Mouse (Mus musculus): Measurements from ENCODE around the gene Gm10639. TPM values are rescaled to one million over a fixed set of nuclear protein-coding genes. Genes with fewer than 3 reads are reported as not detected.
A peak's percentile ranks its signal among the peaks of the same experiment; 100 is the strongest.
"Not testable (repeated sequence)": the region's sequence is repeated elsewhere in the genome, so short reads cannot be mapped to it uniquely, and the experiment has no call there.

The Gm10639 gene
- polyA plus RNA-seq, 1 experiment from 2014 or later: not detected

DNA sequence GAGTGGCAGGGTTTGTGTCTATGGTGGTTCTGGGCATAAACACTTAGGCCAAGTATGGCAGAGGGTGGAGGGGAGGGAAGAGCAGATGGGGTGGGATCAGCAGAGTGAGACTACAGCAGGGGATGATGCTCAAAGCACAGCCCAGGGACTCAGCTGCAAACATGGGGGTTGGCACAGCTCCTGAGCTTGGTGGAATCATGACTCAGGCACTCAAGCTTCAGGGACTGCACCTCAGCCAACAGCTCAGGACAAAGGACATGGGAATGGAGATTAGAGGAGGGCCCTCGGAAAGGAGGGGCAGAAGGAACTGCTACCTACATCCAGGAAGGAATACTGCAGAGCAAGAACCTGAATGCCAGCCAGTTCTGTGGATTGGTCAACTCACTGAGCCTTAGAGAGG, 9.4 kb downstream of the Gm10639 start:
- H3K27me3 ChIP-seq; H3K4me3 ChIP-seq; H3K9ac ChIP-seq; H3K27ac ChIP-seq; H3K9me3 ChIP-seq; H3K4me2 ChIP-seq (replicated peaks); ATAC-seq (ENCODE audit: low FRiP score, low read depth); H3K4me1 ChIP-seq; H3K36me3 ChIP-seq: not testable (repeated sequence)
- 88% methylated on average over 1 of the region's 1 CpGs for WGBS

DNA sequence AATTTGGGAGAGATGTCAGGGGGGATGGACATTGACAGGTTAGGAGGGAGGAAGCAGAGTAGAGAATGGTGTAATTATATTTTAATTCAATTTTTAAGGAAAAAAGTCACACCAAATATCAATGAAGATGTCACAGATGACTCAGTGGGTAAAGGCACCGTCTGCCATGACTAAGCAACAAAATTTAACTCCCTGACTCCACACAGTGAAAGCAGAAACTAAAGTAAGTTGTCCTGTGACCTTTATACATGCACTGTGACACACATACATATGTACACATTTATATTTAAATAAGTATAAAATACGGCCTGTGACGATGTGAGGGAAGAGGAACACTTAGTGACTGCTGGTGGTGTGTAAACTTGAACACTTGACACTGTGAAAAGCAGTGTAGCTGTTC, 18.4 kb downstream of the Gm10639 start:
- H3K27ac ChIP-seq; H3K4me1 ChIP-seq; H3K27me3 ChIP-seq; H3K36me3 ChIP-seq; ATAC-seq (ENCODE audit: low FRiP score, low read depth); H3K9me3 ChIP-seq; H3K4me2 ChIP-seq (replicated peaks); H3K4me3 ChIP-seq; H3K9ac ChIP-seq: not testable (repeated sequence)
- 83% methylated on average over 3 of the region's 3 CpGs for WGBS

DNA sequence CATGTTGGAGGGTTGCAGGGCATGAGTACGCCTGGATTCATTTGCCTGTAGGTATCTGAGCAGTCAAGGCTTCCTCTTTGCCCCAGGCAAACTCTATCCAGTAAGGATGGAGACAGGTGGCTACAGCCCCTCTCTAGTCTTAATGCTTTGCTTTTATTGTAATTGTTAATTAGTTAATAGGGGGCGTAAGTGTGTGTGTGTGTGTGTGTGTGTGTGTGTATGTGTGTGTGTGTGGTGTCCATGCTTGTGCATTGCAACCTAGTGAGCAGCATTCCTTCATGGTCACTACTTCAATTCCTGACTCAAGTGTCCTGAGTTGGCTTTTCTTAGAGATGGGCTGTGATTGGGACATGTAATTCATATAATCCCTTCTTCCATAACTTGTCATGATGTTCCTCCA, 25.0 kb downstream of the Gm10639 start, which contains the start of gene Omt2a:
Omt2a (minus strand) TSS at position 101 of the 400 bp plus-strand sequence.
- no peaks in the 10 kb centered on the region for H3K27me3 ChIP-seq
- no peaks in the 10 kb centered on the region for H3K9me3 ChIP-seq
- H3K4me1 ChIP-seq: no peaks in the 10 kb centered on the region
- H3K9ac ChIP-seq: no peak within 1 kb of the TSS
- WGBS: 68% methylated on average over 2 of the region's 2 CpGs
- no peak within 1 kb of the TSS for H3K27ac ChIP-seq
- H3K4me2 ChIP-seq (replicated peaks): no peak within 1 kb of the TSS
- no peak for ATAC-seq (ENCODE audit: low FRiP score, low read depth)
- no peak within 1 kb of the TSS for H3K4me3 ChIP-seq
- H3K36me3 ChIP-seq: no peaks in the 10 kb centered on the region

- 36% methylated on average over 1 of the region's 1 CpGs for WGBS
- no peaks in the 10 kb centered on the region for H3K4me1 ChIP-seq
- H3K36me3 ChIP-seq: no peaks in the 10 kb centered on the region
- H3K9me3 ChIP-seq: no peaks in the 10 kb centered on the region
- no peak overlapping the region for H3K27ac ChIP-seq
- ATAC-seq (ENCODE audit: low FRiP score, low read depth): no peak
- H3K9ac ChIP-seq: no peak overlapping the region
- H3K27me3 ChIP-seq: no peaks in the 10 kb centered on the region
- no peak overlapping the region for H3K4me3 ChIP-seq
- no peak overlapping the region for H3K4me2 ChIP-seq (replicated peaks)
These were observed 29.8 kb downstream of the Gm10639 start for GRCm38 (mm10) chr9:78319499-78319898.

DNA sequence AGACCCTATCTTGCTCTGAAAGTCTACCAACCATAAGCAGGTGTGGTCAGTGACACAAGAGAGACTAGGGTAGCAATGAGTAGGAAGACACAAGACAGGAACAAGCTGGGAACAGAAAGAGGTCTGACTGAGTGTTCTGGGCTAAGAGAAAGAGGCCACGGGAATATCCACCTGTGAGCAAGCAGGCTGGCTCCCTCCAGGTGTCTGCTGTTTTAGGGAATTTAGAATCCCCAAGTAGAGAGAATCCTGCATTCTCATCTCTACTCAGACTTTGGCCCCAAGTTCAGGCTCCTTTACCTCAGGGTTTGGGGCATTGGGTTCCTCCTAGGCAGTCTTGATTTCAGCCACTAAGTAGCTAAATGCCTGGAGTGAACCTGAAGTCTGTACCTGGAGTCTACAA, 37.6 kb downstream of the Gm10639 start, which contains the start of gene Omt2b:
Omt2b (plus strand) TSS at position 301 of the 400 bp plus-strand sequence.
- not testable (repeated sequence) for H3K9ac ChIP-seq; ATAC-seq (ENCODE audit: low FRiP score, low read depth)
- 73% methylated on average over 1 of the region's 1 CpGs for whole genome bisulfite sequencing

DNA sequence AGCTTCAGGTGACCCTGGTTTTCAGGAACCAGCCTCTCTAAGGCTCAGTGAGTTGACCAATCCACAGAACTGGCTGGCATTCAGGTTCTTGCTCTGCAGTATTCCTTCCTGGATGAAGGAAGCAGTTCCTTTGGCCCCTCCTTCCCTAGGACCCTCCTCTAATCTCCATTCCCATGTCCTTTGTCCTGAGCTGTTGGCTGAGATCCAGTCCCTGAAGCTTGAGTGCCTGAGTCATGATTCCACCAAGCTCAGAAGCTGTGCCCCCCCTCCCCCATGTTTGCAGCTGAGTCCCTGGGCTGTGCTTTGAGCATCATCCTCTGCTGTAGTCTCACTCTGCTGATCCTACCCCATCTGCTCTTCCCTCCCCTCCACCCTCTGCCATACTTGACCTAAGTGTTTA, 47.3 kb downstream of the Gm10639 start:
- not testable (repeated sequence) for H3K9me3 ChIP-seq

More for the DNA sequence above, 37.6 kb downstream of the Gm10639 start, which contains the start of gene Omt2b:
- not testable (repeated sequence) for H3K4me3 ChIP-seq; H3K4me1 ChIP-seq; H3K9me3 ChIP-seq; H3K4me2 ChIP-seq (replicated peaks); H3K36me3 ChIP-seq; H3K27ac ChIP-seq; H3K27me3 ChIP-seq

DNA sequence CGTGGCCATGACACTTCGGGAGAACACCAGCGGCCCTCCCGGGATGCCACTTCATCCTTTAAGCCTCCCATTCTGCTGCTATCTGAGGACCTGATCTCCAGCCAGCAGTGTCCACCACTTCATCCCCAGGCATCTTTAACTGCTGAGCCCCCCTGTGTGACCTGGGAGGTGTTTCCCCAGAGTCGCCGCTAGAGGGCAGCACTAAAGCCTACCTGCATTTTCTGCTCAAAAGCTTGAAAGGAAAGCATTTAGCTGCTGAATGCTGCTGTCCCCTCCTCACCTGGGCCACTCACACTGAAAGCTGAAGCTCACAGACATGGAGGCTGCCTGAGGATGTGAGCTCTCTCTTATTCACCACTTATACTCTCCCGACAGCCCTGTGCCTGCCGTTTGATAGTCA, 50.6 kb downstream of the Gm10639 start:
- not testable (repeated sequence) for H3K9ac ChIP-seq; H3K27me3 ChIP-seq; H3K4me2 ChIP-seq (replicated peaks); H3K27ac ChIP-seq; H3K36me3 ChIP-seq; H3K9me3 ChIP-seq; H3K4me3 ChIP-seq; ATAC-seq (ENCODE audit: low FRiP score, low read depth); H3K4me1 ChIP-seq
- WGBS: 18% methylated on average over 8 of the region's 8 CpGs

More for the DNA sequence above, 47.3 kb downstream of the Gm10639 start:
- not testable (repeated sequence) for H3K4me2 ChIP-seq (replicated peaks); H3K9ac ChIP-seq; H3K27ac ChIP-seq; H3K4me3 ChIP-seq; H3K4me1 ChIP-seq; H3K36me3 ChIP-seq; ATAC-seq (ENCODE audit: low FRiP score, low read depth); H3K27me3 ChIP-seq

GRCm38 (mm10) chr9:78342494-78342893, 52.8 kb downstream of the Gm10639 start:
- H3K9ac ChIP-seq; ATAC-seq (ENCODE audit: low FRiP score, low read depth); H3K27ac ChIP-seq; H3K4me2 ChIP-seq (replicated peaks); H3K4me1 ChIP-seq; H3K27me3 ChIP-seq; H3K4me3 ChIP-seq; H3K9me3 ChIP-seq; H3K36me3 ChIP-seq: not testable (repeated sequence)
- 83% methylated on average over 4 of the region's 4 CpGs for WGBS

- WGBS: 83% methylated on average over 9 of the region's 9 CpGs
- H3K9me3 ChIP-seq; ATAC-seq (ENCODE audit: low FRiP score, low read depth); H3K9ac ChIP-seq; H3K27me3 ChIP-seq; H3K36me3 ChIP-seq; H3K27ac ChIP-seq; H3K4me3 ChIP-seq; H3K4me2 ChIP-seq (replicated peaks); H3K4me1 ChIP-seq: not testable (repeated sequence)
These were observed 53.3 kb downstream of the Gm10639 start for GRCm38 (mm10) chr9:78343055-78343454.

DNA sequence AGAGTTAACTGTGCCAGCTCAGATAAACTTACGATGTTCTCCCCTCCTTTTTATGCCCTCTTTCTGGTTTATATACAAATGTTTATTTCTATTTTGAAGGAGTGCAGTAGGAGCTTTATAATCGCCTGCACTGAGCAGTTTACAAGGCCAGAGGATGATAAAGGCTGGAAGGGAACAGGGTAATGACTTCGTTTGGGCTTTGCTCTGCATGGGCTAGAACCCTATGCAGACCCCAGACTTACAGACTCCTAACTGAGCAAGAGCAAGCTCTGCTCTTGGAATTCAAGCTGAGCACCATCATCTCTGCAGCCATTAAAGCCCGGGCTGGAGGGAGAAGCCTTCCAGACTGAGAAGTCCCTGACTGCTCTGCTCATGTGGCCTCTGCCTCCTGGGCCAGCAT, 55.5 kb downstream of the Gm10639 start:
- peak; percentile 11; the same call in 1 of the 2 replicates for ATAC-seq (ENCODE audit: low FRiP score, low read depth)
- H3K9me3 ChIP-seq; H3K4me2 ChIP-seq (replicated peaks); H3K27me3 ChIP-seq; H3K27ac ChIP-seq; H3K4me1 ChIP-seq; H3K4me3 ChIP-seq; H3K9ac ChIP-seq; H3K36me3 ChIP-seq: not testable (repeated sequence)
- WGBS: 36% methylated on average over 4 of the region's 4 CpGs

DNA sequence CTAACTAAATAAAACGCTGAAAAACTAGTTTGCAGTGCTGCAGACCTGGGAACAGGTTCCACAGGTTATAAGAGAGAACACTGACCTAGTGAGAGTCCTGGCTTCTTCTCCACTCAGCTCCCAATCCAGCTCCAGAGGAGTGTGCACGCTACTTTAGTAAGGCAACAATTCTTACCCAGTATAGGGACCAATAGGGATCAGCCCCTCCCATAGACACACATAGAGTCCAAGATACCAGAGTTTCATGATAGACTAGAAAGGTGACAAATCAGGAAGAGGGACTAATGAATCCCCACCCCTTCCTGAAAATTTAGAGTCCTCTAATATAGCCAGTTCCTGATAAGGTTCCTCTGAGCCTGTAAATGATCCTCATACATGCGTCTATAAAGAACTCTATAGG, 57.3 kb downstream of the Gm10639 start:
- no peak overlapping the region for H3K4me3 ChIP-seq
- 69% methylated on average over 3 of the region's 3 CpGs for WGBS
- no peaks in the 10 kb centered on the region for H3K27me3 ChIP-seq
- H3K4me2 ChIP-seq (replicated peaks): no peak overlapping the region
- H3K9ac ChIP-seq: no peak overlapping the region
- H3K27ac ChIP-seq: no peak overlapping the region
- no peak for ATAC-seq (ENCODE audit: low FRiP score, low read depth)
- no peaks in the 10 kb centered on the region for H3K36me3 ChIP-seq
- H3K4me1 ChIP-seq: no peaks in the 10 kb centered on the region
- no peaks in the 10 kb centered on the region for H3K9me3 ChIP-seq

DNA sequence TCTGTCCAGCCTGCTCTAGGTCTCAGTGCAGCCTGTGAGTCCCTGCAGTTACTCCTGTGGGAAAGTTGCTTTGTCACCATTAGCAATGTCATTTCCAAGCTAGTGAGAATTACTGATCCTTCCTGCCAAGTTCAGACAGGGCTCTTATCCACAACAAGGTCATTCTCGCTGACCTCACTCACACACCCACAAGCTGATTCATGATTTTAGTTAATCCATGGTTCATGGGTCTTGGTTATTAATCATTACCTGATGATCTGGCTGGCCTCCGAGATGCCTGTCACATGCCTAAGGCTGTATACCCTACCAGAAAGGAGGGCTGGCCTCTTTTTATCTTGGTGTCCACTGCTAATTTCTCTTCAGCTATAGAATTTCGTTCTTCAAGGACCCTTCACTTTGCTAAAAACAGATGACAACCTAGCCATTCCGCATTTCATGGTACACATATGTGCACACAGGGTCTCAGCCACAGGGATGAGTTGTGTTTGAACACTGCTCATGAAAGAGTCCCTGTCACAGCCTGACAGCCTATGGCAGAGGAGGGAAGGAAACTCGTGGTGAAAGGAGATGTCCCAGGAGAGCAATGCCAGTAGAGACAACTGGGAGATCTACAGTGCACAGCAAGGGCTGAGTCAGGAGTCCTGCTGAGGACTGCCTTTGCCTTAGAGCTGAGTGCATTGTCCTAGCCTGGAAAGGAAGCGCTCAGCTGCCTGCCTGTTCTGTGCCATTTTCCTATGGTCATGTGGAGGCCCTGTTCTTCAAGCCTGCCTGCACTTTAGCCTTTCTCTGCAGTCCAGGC, 58.7 kb downstream of the Gm10639 start:
- H3K4me1 ChIP-seq; H3K4me2 ChIP-seq (replicated peaks); H3K9me3 ChIP-seq; H3K27ac ChIP-seq; H3K27me3 ChIP-seq; H3K9ac ChIP-seq; H3K36me3 ChIP-seq; H3K4me3 ChIP-seq; ATAC-seq (ENCODE audit: low FRiP score, low read depth): not testable (repeated sequence)
- WGBS: 69% methylated on average over 6 of the region's 6 CpGs

GRCm38 (mm10) chr9:78349141-78349540, 59.4 kb downstream of the Gm10639 start:
- not testable (repeated sequence) for H3K27me3 ChIP-seq; H3K4me3 ChIP-seq; H3K9ac ChIP-seq; H3K36me3 ChIP-seq; H3K9me3 ChIP-seq; H3K27ac ChIP-seq; H3K4me1 ChIP-seq; ATAC-seq (ENCODE audit: low FRiP score, low read depth); H3K4me2 ChIP-seq (replicated peaks)
- WGBS: 86% methylated on average over 3 of the region's 3 CpGs
